Mouse (Mus musculus) thymus, adult 18-20 months (tissue): ENCODE results near the gene Ifna7.

Experiments used
- DNase-seq, 2 experiments: peaks; one replicate each; pipeline ENCODE4 v3.0.0; 2022; ENCODE audit warnings: mixed read lengths in 2 of 2

Gene Ifna7

GRCm38 (mm10) chr4:88841438-88841911 lies 25.4 kb downstream of the Ifna7 start, which contains the start of gene Ifna4:
TSS of gene Ifna4 (plus strand) at chr4:88841861.
- no peak for DNase-seq

GRCm38 (mm10) chr4:88845334-88845733 lies 29.3 kb downstream of the Ifna7 start:
- no peak for DNase-seq

GRCm38 (mm10) chr4:88849698-88850097 lies 33.7 kb downstream of the Ifna7 start, which contains the start of gene Ifna1:
TSS of gene Ifna1 (plus strand) at chr4:88850087.
- DNase-seq, result no peak

- no peak for DNase-seq
Measured at GRCm38 (mm10) chr4:88851026-88851763, 35.2 kb downstream of the Ifna7 start.

- DNase-seq, result no peak
Measured at GRCm38 (mm10) chr4:88859214-88859613, 43.2 kb downstream of the Ifna7 start.

GRCm38 (mm10) chr4:88863309-88863708 lies 47.3 kb downstream of the Ifna7 start:
- DNase-seq, result no peak

GRCm38 (mm10) chr4:88864599-88864998 lies 48.6 kb downstream of the Ifna7 start:
- DNase-seq, result peak; percentile 35 to 64

- no peak for DNase-seq
Measured at GRCm38 (mm10) chr4:88865011-88865569, 49.1 kb downstream of the Ifna7 start.
